Mouse (Mus musculus): ENCODE data around the gene Creb5. TPM values are rescaled to one million over a fixed set of nuclear protein-coding genes. Genes with fewer than 3 reads are reported as not detected.

The Creb5 gene
- polyA plus RNA-seq, 1 experiment = 6.1 TPM

- Histone ChIP-seq H3K4me3 (ENCODE audit: low read depth, low read length) (no peak overlapping the region), H3K9me3 (replicated peaks; ENCODE audit: control insufficient read depth, insufficient read depth, low read length, poor library complexity, severe bottlenecking) (no peaks in the 10 kb centered on the region), H3K27ac (ENCODE audit: insufficient read depth, low read length) (no peak overlapping the region), H3K9ac (ENCODE audit: low read depth, poor library complexity, severe bottlenecking) (no peak overlapping the region), H3K36me3 (ENCODE audit: control insufficient read depth, insufficient read depth, low read length, poor library complexity, severe bottlenecking) (no peaks in the 10 kb centered on the region), H3K27me3 (ENCODE audit: control insufficient read depth, insufficient read depth, low read length, poor library complexity, severe bottlenecking) (no peaks in the 10 kb centered on the region), H3K4me1 (ENCODE audit: control insufficient read depth, insufficient read depth, low read length) (no peaks in the 10 kb centered on the region)
- TF ChIP-seq POLR2A (IDR thresholded peaks at IDR 0.05; ENCODE audit: insufficient read depth, low read length) (no peak), CTCF (IDR thresholded peaks at IDR 0.05; ENCODE audit: low read depth, low read length) (no peak), EP300 (IDR thresholded peaks at IDR 0.05; ENCODE audit: insufficient read depth, low read depth, low read length) (no peak)
Measured at GRCm38 (mm10) chr6:53589746-53590145, 302.7 kb downstream of the Creb5 start.

GRCm38 (mm10) chr6:53592230-53592629 is 305.2 kb downstream of the Creb5 start:
- H3K4me1 ChIP-seq (ENCODE audit: control insufficient read depth, insufficient read depth, low read length) = no peaks in the 10 kb centered on the region
- TF ChIP-seq POLR2A (IDR thresholded peaks at IDR 0.05; ENCODE audit: insufficient read depth, low read length) = no peak
- no peak for TF ChIP-seq CTCF (IDR thresholded peaks at IDR 0.05; ENCODE audit: low read depth, low read length)
- no peak for TF ChIP-seq EP300 (IDR thresholded peaks at IDR 0.05; ENCODE audit: insufficient read depth, low read depth, low read length)
- H3K9ac ChIP-seq (ENCODE audit: low read depth, poor library complexity, severe bottlenecking) = no peak overlapping the region
- no peaks in the 10 kb centered on the region for H3K27me3 ChIP-seq (ENCODE audit: control insufficient read depth, insufficient read depth, low read length, poor library complexity, severe bottlenecking)
- no peak overlapping the region for H3K4me3 ChIP-seq (ENCODE audit: low read depth, low read length)
- no peaks in the 10 kb centered on the region for H3K36me3 ChIP-seq (ENCODE audit: control insufficient read depth, insufficient read depth, low read length, poor library complexity, severe bottlenecking)
- H3K9me3 ChIP-seq (replicated peaks; ENCODE audit: control insufficient read depth, insufficient read depth, low read length, poor library complexity, severe bottlenecking) = no peaks in the 10 kb centered on the region
- no peak overlapping the region for H3K27ac ChIP-seq (ENCODE audit: insufficient read depth, low read length)

- Histone ChIP-seq H3K9ac (ENCODE audit: low read depth, poor library complexity, severe bottlenecking) (no peak overlapping the region), H3K27ac (ENCODE audit: insufficient read depth, low read length) (no peak overlapping the region)
- TF ChIP-seq EP300 (IDR thresholded peaks at IDR 0.05; ENCODE audit: insufficient read depth, low read depth, low read length) (no peak), CTCF (IDR thresholded peaks at IDR 0.05; ENCODE audit: low read depth, low read length) (no peak), POLR2A (IDR thresholded peaks at IDR 0.05; ENCODE audit: insufficient read depth, low read length) (no peak)
Measured at GRCm38 (mm10) chr6:53593603-53594002, 306.5 kb downstream of the Creb5 start.

GRCm38 (mm10) chr6:53594316-53594715 is 307.2 kb downstream of the Creb5 start:
- Histone ChIP-seq H3K36me3 (ENCODE audit: control insufficient read depth, insufficient read depth, low read length, poor library complexity, severe bottlenecking) (no peaks in the 10 kb centered on the region), H3K4me3 (ENCODE audit: low read depth, low read length) (no peak overlapping the region), H3K9ac (ENCODE audit: low read depth, poor library complexity, severe bottlenecking) (no peak overlapping the region), H3K27me3 (ENCODE audit: control insufficient read depth, insufficient read depth, low read length, poor library complexity, severe bottlenecking) (no peaks in the 10 kb centered on the region), H3K27ac (ENCODE audit: insufficient read depth, low read length) (no peak overlapping the region), H3K9me3 (replicated peaks; ENCODE audit: control insufficient read depth, insufficient read depth, low read length, poor library complexity, severe bottlenecking) (no peaks in the 10 kb centered on the region), H3K4me1 (ENCODE audit: control insufficient read depth, insufficient read depth, low read length) (no peaks in the 10 kb centered on the region)
- TF ChIP-seq EP300 (IDR thresholded peaks at IDR 0.05; ENCODE audit: insufficient read depth, low read depth, low read length) (no peak), CTCF (IDR thresholded peaks at IDR 0.05; ENCODE audit: low read depth, low read length) (no peak), POLR2A (IDR thresholded peaks at IDR 0.05; ENCODE audit: insufficient read depth, low read length) (no peak)

More at GRCm38 (mm10) chr6:53593603-53594002, 306.5 kb downstream of the Creb5 start:
- Histone ChIP-seq H3K4me3 (ENCODE audit: low read depth, low read length) (no peak overlapping the region), H3K27me3 (ENCODE audit: control insufficient read depth, insufficient read depth, low read length, poor library complexity, severe bottlenecking) (no peaks in the 10 kb centered on the region), H3K9me3 (replicated peaks; ENCODE audit: control insufficient read depth, insufficient read depth, low read length, poor library complexity, severe bottlenecking) (no peaks in the 10 kb centered on the region), H3K4me1 (ENCODE audit: control insufficient read depth, insufficient read depth, low read length) (no peaks in the 10 kb centered on the region), H3K36me3 (ENCODE audit: control insufficient read depth, insufficient read depth, low read length, poor library complexity, severe bottlenecking) (no peaks in the 10 kb centered on the region)

GRCm38 (mm10) chr6:53596402-53596801 is 309.3 kb downstream of the Creb5 start:
- Histone ChIP-seq H3K9ac (ENCODE audit: low read depth, poor library complexity, severe bottlenecking) (no peak overlapping the region), H3K4me1 (ENCODE audit: control insufficient read depth, insufficient read depth, low read length) (no peaks in the 10 kb centered on the region), H3K9me3 (replicated peaks; ENCODE audit: control insufficient read depth, insufficient read depth, low read length, poor library complexity, severe bottlenecking) (no peaks in the 10 kb centered on the region), H3K27ac (ENCODE audit: insufficient read depth, low read length) (no peak overlapping the region), H3K36me3 (ENCODE audit: control insufficient read depth, insufficient read depth, low read length, poor library complexity, severe bottlenecking) (no peaks in the 10 kb centered on the region), H3K27me3 (ENCODE audit: control insufficient read depth, insufficient read depth, low read length, poor library complexity, severe bottlenecking) (no peaks in the 10 kb centered on the region), H3K4me3 (ENCODE audit: low read depth, low read length) (no peak overlapping the region)
- TF ChIP-seq EP300 (IDR thresholded peaks at IDR 0.05; ENCODE audit: insufficient read depth, low read depth, low read length) (no peak), CTCF (IDR thresholded peaks at IDR 0.05; ENCODE audit: low read depth, low read length) (no peak), POLR2A (IDR thresholded peaks at IDR 0.05; ENCODE audit: insufficient read depth, low read length) (no peak)

GRCm38 (mm10) chr6:53603041-53603440 is 316.0 kb downstream of the Creb5 start:
- H3K4me3 ChIP-seq (ENCODE audit: low read depth, low read length) = no peak overlapping the region
- H3K27me3 ChIP-seq (ENCODE audit: control insufficient read depth, insufficient read depth, low read length, poor library complexity, severe bottlenecking) = no peaks in the 10 kb centered on the region
- no peak overlapping the region for H3K27ac ChIP-seq (ENCODE audit: insufficient read depth, low read length)
- TF ChIP-seq CTCF (IDR thresholded peaks at IDR 0.05; ENCODE audit: low read depth, low read length) (no peak), POLR2A (IDR thresholded peaks at IDR 0.05; ENCODE audit: insufficient read depth, low read length) (no peak), EP300 (IDR thresholded peaks at IDR 0.05; ENCODE audit: insufficient read depth, low read depth, low read length) (no peak)
- no peaks in the 10 kb centered on the region for H3K4me1 ChIP-seq (ENCODE audit: control insufficient read depth, insufficient read depth, low read length)
- no peaks in the 10 kb centered on the region for H3K9me3 ChIP-seq (replicated peaks; ENCODE audit: control insufficient read depth, insufficient read depth, low read length, poor library complexity, severe bottlenecking)
- H3K36me3 ChIP-seq (ENCODE audit: control insufficient read depth, insufficient read depth, low read length, poor library complexity, severe bottlenecking) = no peaks in the 10 kb centered on the region
- no peak overlapping the region for H3K9ac ChIP-seq (ENCODE audit: low read depth, poor library complexity, severe bottlenecking)

Data from ES-Bruce4 (cell line).